Mouse (Mus musculus) intestine, postnatal 0 days (tissue): Measurements from ENCODE around the gene Eftud2. TPM values are rescaled to one million over a fixed set of nuclear protein-coding genes. Genes with fewer than 3 reads are reported as not detected.
A peak's percentile ranks its signal among the peaks of the same experiment; 100 is the strongest.

Experiments
- ATAC-seq: fragments of 200-750 bp; cut with Nextera tagmentation; 2 replicates; pipeline ENCODE4 v1.8.0; 2017; ENCODE audit warnings: mild to moderate bottlenecking, moderate TSS enrichment, moderate library complexity
- H3K27ac ChIP-seq: fragments of 300-500 bp; sonication (generic); 2 replicates; pipeline ENCODE4 v1.5.1; 2014; ENCODE audit warnings: mild to moderate bottlenecking, low read depth, low read length, moderate library complexity
- H3K27me3 ChIP-seq: fragments of 300-500 bp; sonication (generic); replicated peaks from 2 replicates; pipeline ENCODE4 v1.6.1; 2014; ENCODE audit warnings: low read length, mixed read lengths; ENCODE audit not compliant: control insufficient read depth, insufficient read depth
- H3K36me3 ChIP-seq: fragments of 300-500 bp; sonication (generic); 2 replicates; pipeline ENCODE4 v1.6.1; 2014; ENCODE audit warnings: mild to moderate bottlenecking, moderate library complexity; ENCODE audit not compliant: control insufficient read depth, insufficient read depth
- H3K4me1 ChIP-seq: fragments of 300-500 bp; sonication (generic); replicated peaks from 2 replicates; pipeline ENCODE4 v1.6.1; 2014; ENCODE audit warnings: antibody characterized with exemption, low read length, mixed read lengths; ENCODE audit not compliant: control insufficient read depth, insufficient read depth
- H3K4me2 ChIP-seq: fragments of 300-500 bp; sonication (generic); replicated peaks from 2 replicates; pipeline ENCODE4 v1.6.1; 2014; ENCODE audit warnings: low read depth, mild to moderate bottlenecking, moderate library complexity
- H3K4me3 ChIP-seq: fragments of 300-500 bp; sonication (generic); 2 replicates; pipeline ENCODE4 v1.5.1; 2014; ENCODE audit warnings: low read depth, low read length
- H3K9ac ChIP-seq: fragments of 300-500 bp; sonication (generic); 2 replicates; pipeline ENCODE4 v1.6.1; 2014; ENCODE audit warnings: mild to moderate bottlenecking, low read depth, low read length
- H3K9me3 ChIP-seq: fragments of 300-500 bp; sonication (generic); 2 replicates; pipeline ENCODE4 v1.6.1; 2016; ENCODE audit warnings: mixed run types; ENCODE audit not compliant: control insufficient read depth
- CTCF ChIP-seq: sonication (generic); IDR thresholded peaks from 2 replicates; pipeline ENCODE4 v1.5.1; 2016; ENCODE audit warnings: low read depth, mild to moderate bottlenecking, control low read depth, antibody characterized with exemption, moderate library complexity
- WGBS: fragments of 180-500 bp; shearing (Covaris S2); extraction: QIAGEN DNeasy Blood & Tissue Kit; methylation state at CpG from one replicate; pipeline ENCODE4 v1.1.7; 2014; 5-methylcytosine and 5-hydroxymethylcytosine counted together
- polyA plus RNA-seq: library from polyadenylated mRNA; unstranded; fragments of >200 nt; fragmentation: Nextera tagmentation; extraction: Ambion mirVana; gene quantifications from 2 replicates; pipeline ENCODE4 v1.2.1, GENCODE M21; 2015

The Eftud2 gene
- polyA plus RNA-seq, 1 experiment from 2014 or later, result 50.9 TPM

GRCm38 (mm10) chr11:102858951-102859350 lies 21.8 kb downstream of the Eftud2 start:
- peaks cover 80% of the 10 kb centered on the region for H3K36me3 ChIP-seq
- no peaks in the 10 kb centered on the region for H3K9me3 ChIP-seq
- H3K9ac ChIP-seq, result no peak overlapping the region
- no peak overlapping the region for H3K4me2 ChIP-seq
- no peak for TF ChIP-seq CTCF
- no peaks in the 10 kb centered on the region for H3K4me1 ChIP-seq
- no peak overlapping the region for H3K4me3 ChIP-seq
- no peaks in the 10 kb centered on the region for H3K27me3 ChIP-seq
- no peak for ATAC-seq
- 97% methylated on average over 11 of the region's 11 CpGs for WGBS
- H3K27ac ChIP-seq, result no peak overlapping the region

DNA sequence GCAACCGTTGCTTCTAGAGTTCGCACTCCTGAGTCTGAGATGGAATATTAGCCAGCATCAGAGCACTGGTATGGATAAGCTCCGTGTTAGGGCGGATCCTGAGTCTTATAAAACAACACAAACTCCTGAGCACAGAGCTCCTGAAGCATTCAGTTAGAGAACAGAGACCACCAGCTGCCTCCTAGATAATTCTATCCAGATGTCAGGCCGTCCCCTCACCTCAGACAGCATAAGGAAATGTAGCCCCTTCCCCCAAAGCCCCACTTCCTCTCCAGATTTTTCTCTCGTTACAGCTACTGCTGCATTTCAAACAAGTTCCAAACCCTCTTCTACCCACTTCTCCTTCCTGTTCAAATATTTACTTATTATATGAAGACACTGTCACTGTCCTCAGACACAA lies 24.8 kb downstream of the Eftud2 start:
- no peak overlapping the region for H3K4me2 ChIP-seq
- H3K9me3 ChIP-seq, result no peaks in the 10 kb centered on the region
- ATAC-seq, result no peak
- H3K27me3 ChIP-seq, result no peaks in the 10 kb centered on the region
- no peak overlapping the region for H3K9ac ChIP-seq
- H3K4me1 ChIP-seq, result no peaks in the 10 kb centered on the region
- 80% methylated on average over 6 of the region's 6 CpGs for WGBS
- H3K27ac ChIP-seq, result no peak overlapping the region
- H3K4me3 ChIP-seq, result no peak overlapping the region
- peaks cover 74% of the 10 kb centered on the region for H3K36me3 ChIP-seq
- no peak for TF ChIP-seq CTCF

DNA sequence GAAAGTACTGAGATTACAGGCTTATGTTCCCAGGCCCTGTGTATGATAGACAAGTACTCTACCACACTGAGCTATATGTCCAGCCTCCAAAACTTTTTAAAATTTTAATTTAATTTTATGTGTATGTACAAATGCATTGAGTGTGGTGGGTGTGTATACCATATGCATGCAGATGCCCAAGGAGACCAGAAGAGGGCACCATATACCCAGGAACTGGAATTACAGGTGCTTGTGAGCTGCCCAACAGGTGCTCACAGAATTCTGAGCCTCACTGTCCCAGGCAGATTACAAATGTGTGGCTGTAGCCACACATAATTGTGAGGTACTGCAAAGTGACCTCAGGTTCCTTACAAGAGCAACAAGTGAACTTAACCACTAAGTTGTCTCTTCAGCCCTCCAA lies 27.0 kb downstream of the Eftud2 start:
- Histone ChIP-seq H3K27ac (no peak overlapping the region), H3K4me2 (no peak overlapping the region), H3K9me3 (no peaks in the 10 kb centered on the region), H3K27me3 (no peaks in the 10 kb centered on the region), H3K4me1 (no peaks in the 10 kb centered on the region), H3K4me3 (no peak overlapping the region), H3K9ac (no peak overlapping the region), H3K36me3 (peaks cover 72% of the 10 kb centered on the region)
- no peak for ATAC-seq
- TF ChIP-seq CTCF, result peak; percentile 51

DNA sequence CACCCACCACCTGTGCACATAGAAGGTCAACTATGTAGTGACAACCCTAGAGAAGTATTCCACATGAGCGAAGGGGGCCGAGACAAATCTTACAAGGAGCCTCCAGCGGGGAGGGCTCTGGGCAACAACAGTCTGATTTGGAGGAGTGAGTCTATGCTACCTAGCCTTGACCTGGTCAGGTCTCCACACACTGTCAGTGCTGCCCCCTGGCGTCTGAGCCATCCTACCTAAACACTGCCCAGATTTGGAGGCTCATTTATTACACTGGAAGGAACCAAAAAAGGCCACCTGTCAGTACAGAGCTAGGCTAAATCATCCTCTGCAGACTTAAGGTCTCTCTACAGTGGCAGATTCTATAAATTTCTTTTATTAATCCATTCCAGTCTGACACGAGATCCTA lies 28.9 kb downstream of the Eftud2 start:
- Histone ChIP-seq H3K4me3 (no peak overlapping the region), H3K27ac (no peak overlapping the region), H3K4me1 (no peaks in the 10 kb centered on the region), H3K9ac (no peak overlapping the region), H3K4me2 (no peak overlapping the region), H3K27me3 (no peaks in the 10 kb centered on the region), H3K9me3 (no peaks in the 10 kb centered on the region), H3K36me3 (peaks cover 74% of the 10 kb centered on the region)
- peak; percentile 78 for TF ChIP-seq CTCF
- peak; percentile 51; the same call in 1 of the 2 replicates for ATAC-seq
- 64% methylated on average over 5 of the region's 5 CpGs for WGBS

DNA sequence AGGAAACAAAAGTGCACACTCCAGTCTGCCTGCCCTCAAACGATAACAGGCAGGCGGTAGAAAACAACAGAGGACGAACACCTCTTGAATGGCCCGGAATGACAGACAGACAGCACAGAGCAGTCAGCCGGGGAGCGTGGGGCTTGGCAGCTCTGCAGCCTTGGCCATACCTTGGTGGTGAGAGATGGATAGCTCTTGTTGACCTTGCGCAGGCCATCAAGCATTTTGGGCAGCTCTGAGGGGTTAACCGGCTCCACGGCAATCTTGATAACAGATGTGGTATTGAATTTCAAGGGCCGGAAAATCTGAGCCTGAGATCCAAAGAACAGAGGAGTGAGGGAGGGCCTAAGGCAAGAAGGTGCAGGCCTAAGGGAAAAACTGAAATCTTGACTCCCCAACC lies 34.9 kb downstream of the Eftud2 start:
- no peak for ATAC-seq
- no peak overlapping the region for H3K27ac ChIP-seq
- H3K9ac ChIP-seq, result no peak overlapping the region
- no peaks in the 10 kb centered on the region for H3K9me3 ChIP-seq
- H3K4me3 ChIP-seq, result no peak overlapping the region
- no peaks in the 10 kb centered on the region for H3K27me3 ChIP-seq
- no peak overlapping the region for H3K4me2 ChIP-seq
- peaks cover 88% of the 10 kb centered on the region for H3K36me3 ChIP-seq
- H3K4me1 ChIP-seq, result no peaks in the 10 kb centered on the region
- 79% methylated on average over 10 of the region's 10 CpGs for WGBS
- no peak for TF ChIP-seq CTCF

GRCm38 (mm10) chr11:102838616-102839150 lies 42.1 kb downstream of the Eftud2 start:
- H3K9ac ChIP-seq, result no peak overlapping the region
- no peak overlapping the region; the same call in 1 of the 2 replicates for H3K27ac ChIP-seq
- no peaks in the 10 kb centered on the region for H3K27me3 ChIP-seq
- no peak overlapping the region for H3K4me2 ChIP-seq
- ATAC-seq, result no peak
- H3K36me3 ChIP-seq, result peaks cover 62% of the 10 kb centered on the region
- no peak for TF ChIP-seq CTCF
- H3K4me3 ChIP-seq, result no peak overlapping the region
- 86% methylated on average over 9 of the region's 9 CpGs for WGBS
- no peaks in the 10 kb centered on the region for H3K4me1 ChIP-seq
- H3K9me3 ChIP-seq, result no peaks in the 10 kb centered on the region

- Histone ChIP-seq H3K27ac (no peak overlapping the region), H3K9ac (no peak overlapping the region), H3K4me3 (no peak overlapping the region), H3K4me1 (no peaks in the 10 kb centered on the region), H3K36me3 (peaks cover 60% of the 10 kb centered on the region), H3K27me3 (no peaks in the 10 kb centered on the region), H3K9me3 (no peaks in the 10 kb centered on the region), H3K4me2 (no peak overlapping the region)
- TF ChIP-seq CTCF, result peak; percentile 17; the same call in 1 of the 2 replicates
- 92% methylated on average over 2 of the region's 2 CpGs for WGBS
- ATAC-seq, result no peak
Measured at GRCm38 (mm10) chr11:102838126-102838525, 42.7 kb downstream of the Eftud2 start.
